Mouse (Mus musculus) retina, adult 2 months (tissue): ENCODE measurements around the gene Flvcr1.
"Not testable (repeated sequence)": the region's sequence is repeated elsewhere in the genome, so short reads cannot be mapped to it uniquely, and the experiment has no call there.

Experiments used
- DNase-seq: peaks from one replicate; pipeline ENCODE4 v3.0.0-alpha.2; 2012; ENCODE audit warnings: low read depth, low spot score

The Flvcr1 gene

DNA sequence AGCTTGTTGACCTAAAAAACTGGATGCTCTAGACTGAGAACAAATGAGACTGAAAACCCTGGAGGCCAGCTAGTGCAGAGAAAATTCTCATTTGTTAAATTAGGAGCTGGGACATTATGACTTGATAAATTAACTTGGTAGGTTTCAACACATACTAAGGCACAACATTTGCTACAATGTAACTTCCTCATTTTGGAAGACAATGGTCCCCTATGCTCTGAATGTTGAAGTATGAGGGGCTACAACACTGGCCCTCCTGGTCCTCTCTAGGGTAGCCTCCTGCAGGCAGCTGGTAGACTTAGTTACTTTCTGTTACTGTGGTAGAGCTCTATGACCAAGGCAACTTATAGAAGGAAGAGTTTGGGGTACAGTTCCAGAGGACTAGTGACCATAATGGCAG, 15.4 kb upstream of the Flvcr1 start:
- DNase-seq = no peak

DNA sequence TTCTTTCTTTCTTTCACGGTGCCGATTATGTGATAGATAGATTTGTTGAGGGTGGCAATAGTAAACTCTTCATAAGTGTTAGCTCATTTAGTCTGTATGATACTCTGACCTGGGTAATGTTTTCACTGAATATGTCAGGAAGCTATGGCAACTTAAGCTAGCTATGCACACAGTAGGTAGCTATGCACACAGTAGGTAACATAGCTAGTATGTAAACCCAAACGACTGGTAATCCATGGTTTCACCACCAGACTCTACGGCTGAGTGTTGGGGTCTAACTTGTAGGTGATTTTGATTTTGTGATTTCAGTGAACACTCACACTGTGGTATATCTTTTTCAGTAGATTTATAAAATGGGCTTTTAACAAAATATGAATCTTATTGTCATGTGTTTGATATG, 12.0 kb upstream of the Flvcr1 start:
- DNase-seq = no peak

DNA sequence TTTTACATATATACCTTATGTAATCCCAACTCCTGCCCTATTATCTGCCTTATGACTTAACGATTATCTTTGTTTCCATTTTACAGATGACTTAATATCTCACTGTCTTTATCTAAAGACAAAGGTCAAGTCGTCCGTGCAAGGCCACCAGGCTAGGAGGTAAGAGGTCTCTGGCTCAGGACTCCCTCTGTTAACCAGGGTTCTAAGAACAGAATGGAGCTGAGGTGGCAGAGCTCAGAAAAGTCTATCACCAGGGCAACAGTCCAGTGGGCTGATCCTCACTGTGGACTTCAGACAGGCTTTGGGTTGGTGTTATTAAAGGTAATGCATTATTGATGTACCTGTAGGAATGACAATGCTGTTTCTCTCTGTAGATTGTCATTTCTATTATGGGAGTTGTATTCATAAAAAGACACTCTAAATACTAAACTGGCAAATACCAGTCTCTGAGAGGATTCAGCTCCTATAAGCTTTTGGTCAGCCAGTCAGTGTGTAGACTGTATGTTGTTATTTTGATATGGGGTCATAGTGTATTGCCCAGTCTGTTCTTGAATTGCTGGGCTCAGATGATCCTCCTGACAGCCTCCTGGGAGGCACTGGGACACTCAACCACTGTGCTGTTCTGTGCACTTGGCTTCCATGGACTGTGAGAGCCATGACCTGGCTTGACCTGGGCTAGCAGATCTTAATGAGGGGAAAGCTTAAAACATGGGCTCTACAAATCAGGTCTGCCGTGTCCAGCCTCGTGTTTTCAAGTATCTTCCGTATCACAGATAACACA, 10.8 kb upstream of the Flvcr1 start, which contains the start of gene Spata45:
TSS of gene Spata45 (plus strand) at position 86 of the 781 bp plus-strand sequence.
- DNase-seq = no peak

DNA sequence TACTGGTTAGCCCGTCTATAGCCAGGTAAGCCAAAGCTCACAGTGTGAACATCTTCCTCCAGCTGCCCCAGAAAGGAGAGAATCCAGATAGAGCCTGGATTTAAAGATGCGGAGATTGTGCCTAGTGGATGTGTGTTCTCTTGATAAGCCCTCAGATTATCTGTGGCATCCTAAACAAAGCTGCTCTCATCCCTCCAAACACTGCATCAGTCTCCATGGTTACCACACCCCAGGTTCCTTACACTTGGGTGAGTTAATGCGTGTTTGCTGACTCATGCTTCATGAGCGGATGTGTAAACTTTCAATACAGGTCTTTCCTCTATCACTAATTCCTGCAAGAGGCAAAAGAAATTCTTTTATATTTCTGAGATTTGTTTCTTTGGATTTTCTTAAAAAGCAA, 9.7 kb upstream of the Flvcr1 start:
- no peak for DNase-seq

DNA sequence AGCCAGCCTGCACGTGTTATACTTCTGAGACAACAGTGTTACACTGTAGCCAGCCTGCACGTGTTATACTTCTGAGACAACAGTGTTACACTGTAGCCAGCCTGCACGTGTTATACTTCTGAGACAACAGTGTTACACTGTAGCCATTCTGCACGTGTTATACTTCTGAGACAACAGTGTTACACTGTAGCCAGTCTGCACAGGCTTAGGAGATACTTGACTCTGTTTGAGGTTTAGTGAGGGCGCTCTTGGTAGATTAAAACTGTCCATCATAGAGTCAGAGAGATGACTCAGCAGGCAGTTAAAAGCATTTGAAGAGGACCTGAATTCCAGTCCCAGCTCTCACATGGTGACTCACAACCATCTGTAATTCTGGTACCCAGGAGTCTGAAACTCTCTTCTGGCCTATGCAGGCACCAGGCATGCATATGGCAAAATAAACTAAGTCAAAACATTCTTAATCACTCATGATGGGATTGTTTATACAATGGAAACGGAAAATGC, 5.0 kb upstream of the Flvcr1 start:
- not testable (repeated sequence) for DNase-seq

DNA sequence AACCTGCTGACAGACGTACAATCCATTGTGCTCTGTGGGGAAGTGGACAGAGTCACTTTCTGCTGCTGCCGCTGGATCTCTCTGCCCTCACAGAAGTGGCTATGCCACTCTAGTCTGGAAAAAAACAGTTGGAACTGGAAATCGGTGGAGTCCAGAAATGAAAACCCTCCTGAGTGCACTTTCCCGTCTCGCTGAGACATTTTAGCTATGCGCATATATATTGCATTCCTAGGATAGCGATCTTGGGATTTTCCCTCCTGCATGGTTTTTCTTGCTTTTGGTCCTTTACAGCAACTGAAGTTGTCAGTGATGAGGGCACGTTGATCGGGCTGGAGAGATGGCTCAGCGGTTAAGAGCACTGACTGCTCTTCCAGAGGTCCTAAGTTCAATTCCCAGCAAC, 4.2 kb upstream of the Flvcr1 start:
- no peak for DNase-seq

DNA sequence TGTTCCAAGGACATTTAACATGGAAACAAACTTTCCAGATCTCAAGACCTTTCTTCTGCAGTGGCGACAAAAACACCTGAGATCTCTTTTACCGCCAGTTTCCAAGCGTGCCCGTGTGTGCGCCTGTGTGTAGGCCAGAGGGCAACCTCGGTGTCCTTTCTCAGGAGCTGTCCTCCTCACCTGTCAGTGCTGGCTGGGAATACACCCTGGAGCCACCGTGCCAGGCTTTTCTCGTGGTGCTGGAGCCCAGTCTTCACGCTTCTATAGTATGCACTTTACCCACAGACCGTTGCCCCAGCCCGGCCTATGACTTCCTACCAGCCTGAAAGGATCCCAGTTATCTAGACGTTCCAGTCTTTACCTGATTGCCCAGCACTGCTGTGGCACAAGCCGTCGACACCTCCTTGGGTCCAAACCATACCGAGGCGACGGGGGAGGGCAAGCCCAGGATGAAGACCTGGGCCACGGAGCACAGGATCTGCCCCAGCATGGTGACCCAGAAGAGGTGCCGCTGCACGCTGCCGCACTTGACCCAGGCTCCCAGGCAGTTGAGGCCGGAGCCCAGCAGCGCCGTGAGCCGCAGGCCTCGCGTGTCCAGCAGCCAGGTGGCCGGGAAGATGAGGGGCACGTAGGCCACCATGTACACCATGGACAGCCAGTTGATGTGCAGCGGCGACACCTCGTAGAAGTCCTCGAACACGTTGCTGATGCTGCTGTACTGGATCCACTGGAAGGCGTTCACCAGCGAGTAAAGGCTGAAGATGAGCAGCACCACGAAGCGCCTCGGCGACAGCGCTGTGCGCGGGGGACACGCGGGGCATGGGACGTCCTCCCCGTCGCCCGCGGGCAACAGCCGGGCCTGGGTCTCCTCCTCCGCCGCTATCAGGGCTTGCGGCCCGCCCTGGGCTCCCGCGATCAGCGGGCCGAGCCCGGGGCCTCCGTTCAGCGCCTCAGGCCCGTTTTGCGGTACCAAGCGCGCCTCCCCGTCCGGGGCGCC, 644 bp downstream of the Flvcr1 start:
- no peak for DNase-seq

DNA sequence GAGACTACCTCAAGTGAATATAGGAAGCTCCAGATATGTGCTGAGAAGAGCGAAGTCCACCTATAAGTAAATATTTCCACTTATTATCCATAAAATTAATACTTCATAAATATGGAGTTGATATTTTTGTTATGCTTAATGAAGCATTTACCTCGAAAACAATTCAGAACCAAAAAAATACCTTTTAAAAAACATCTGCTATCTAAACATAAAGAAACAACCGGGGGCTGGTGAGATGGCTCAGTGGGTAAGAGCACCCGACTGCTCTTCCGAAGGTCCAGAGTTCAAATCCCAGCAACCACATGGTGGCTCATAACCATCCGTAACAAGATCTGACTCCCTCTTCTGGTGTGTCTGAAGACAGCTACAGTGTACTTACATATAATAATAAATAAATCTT, 2.2 kb downstream of the Flvcr1 start:
- not testable (repeated sequence) for DNase-seq

DNA sequence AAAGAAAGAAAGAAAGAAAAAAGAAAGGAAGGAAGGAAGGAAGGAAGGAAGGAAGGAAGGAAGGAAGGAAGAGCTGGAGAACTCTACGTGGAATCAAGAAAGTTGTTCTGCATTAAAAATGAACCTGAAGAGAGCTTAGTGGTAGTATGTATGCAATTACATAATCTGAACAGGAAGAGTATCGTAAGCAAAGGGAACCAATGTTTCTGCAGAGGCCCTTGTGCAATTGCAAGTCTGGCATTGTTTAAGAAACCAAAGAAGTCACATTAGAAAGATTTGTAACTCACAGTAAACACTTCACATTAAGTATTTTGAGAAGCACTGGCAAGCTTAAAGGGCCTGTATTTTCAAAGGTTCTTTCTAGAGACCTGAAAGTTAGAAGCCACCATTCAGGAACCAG, 2.8 kb downstream of the Flvcr1 start:
- DNase-seq = no peak

DNA sequence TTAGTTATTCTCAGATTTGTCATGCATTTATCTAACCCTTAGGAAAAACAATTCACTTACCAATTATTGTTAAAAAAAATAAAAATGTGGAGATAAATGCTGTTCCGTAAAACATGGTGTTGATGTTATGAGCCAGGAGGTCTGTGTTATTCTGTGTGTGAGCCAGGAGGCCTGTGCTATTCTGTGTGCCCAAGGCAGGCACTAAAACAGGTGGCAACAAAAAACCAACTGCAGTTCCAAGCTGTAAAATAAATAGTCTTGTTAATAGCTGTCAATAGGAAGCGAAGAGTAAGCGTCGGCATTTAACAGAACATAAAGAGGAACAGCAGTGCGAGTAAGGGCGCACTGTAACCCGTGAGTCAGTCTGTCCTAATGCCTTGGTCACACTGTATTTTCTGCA, 4.9 kb downstream of the Flvcr1 start:
- no peak for DNase-seq

DNA sequence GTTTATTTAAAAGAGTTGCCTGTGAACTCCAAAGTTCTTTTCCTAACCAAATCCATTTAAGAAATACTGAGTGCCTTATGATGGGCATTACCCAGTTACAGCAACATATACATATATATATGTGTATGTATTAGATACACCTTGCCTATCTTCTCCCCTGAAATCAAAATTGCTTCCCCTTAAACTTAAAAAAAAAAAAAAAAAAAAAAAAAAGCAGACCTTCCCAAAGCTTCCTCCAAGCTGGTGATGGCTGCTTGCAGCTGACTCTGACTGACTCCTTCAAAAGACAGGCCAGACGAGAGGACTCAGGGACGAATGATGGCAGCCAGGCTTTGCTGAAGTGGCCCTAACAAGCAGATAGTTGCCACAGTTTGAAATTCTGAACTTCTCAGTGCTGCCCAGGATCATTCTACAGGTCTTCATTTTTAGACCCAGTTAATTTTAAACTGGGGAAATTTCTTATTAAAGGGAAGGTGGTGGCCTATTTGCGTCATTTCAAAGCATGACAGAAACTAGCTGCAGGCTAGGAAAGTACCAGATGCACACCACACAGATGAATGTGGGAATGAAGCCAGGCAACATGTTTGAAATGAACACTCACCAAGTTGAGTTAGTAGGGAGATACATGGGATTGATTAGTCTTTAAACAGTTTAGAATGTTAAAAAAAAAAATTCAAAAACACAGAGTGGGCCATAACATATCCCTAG, 5.6 kb downstream of the Flvcr1 start:
- DNase-seq = no peak

DNA sequence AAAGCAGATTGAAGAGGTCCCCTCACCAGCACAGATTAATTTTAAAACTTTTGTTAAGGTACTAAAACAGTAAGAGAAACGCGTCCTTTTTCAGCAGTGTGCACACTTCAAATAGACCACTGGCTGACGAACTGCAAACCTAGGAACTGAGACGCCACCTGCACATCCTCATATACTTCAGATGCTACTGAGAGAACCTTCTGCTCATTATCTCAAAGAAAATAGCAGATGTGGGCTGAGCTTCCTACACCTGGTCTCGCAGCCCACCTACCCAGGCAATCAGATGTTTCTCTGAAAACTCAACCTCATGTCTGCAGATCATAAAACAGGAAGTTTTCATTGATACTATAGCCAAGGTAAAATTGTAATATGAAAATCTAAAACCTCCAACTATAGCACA, 6.2 kb downstream of the Flvcr1 start:
- DNase-seq = no peak

DNA sequence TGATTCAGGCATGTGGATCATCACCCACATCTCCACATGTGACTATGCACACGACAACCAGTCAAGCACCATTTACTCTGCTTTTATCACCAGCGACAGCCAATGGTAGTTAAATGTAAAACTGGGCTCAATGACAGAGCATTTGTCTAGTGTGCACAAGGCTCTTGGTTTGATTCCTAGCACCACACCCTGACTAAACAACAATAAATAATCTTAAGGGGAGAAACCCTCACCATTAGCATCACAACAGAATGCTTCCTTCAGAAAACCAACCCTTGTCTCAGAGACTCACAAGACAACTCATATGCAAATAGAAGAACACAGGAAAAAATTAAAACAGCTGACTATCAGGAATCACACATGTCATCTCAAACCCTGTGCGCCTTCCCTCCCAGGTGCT, 11.7 kb downstream of the Flvcr1 start:
- DNase-seq = no peak

DNA sequence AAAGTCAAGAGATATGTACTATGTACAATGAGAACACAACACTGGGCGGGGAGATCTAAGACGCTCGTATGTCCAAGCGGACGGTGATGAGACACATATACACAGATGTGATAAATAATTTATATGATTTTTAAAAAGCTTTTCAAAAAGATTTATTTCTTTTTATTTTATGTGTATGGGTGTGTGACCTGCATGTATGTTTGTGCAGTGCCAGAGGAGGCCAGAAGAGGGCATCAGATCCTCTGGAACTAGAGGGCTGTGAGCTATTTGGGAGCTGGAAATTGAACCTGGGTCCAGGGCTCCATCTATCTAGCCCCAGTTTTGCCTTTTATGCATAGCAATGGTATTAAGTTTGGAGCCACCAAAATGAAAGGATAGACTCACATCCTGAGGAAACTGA, 17.3 kb downstream of the Flvcr1 start:
- no peak for DNase-seq

DNA sequence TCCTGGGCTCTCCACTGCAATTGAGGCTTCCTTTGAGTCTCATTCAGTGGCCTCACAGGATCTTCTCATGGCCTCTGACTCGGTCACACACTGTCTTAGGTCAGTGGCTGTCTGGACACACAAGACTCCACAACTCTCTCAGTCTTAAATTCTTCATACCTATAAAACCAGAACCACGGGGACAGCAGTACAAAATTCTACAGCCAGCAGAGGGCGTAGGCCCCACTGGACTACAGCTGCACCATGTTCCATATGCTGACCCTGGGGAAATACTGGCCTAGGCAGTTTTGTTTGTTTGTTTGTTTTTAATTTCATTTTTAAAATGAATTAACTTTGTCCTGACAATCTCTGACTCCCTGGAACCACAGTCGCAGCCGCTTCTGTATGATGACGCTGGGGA, 23.8 kb downstream of the Flvcr1 start:
- DNase-seq = no peak

DNA sequence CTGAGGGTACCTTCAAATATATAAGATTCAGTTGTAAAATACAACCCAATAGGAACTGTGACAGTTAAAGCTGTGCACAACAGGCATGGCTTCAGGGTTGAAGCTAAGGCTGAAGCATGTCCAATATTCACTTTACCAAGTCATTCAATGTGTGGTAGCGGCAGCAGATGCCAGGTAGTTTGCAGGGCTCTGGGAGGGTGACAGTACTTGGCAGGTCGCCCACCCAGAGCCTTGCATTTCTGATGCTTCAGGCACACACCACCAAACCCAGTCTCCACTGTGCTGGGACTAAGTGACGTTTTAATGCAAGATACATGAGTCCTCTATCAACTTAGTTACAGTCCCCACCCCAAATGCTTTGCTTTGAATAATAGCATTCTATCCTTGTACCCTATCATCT, 25.3 kb downstream of the Flvcr1 start:
- no peak for DNase-seq

DNA sequence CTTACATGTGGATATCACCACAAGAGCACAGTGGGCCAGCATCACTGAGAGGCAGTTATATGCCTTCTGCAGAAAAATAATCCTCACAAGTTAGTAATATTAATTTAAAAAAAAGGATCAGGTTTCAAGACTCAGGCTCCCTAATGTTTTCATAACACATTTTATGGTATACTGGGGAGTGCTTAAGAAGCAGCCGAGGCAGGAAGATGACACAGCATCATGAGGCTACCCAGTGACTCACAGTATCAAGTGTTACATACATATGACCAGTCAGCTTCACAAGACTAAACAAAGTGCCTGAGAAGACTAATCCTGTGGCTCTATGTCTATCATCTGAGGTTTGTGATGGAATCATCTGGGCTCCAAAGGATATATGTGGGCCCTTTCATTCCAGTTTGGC, 27.9 kb downstream of the Flvcr1 start:
- DNase-seq = no peak

DNA sequence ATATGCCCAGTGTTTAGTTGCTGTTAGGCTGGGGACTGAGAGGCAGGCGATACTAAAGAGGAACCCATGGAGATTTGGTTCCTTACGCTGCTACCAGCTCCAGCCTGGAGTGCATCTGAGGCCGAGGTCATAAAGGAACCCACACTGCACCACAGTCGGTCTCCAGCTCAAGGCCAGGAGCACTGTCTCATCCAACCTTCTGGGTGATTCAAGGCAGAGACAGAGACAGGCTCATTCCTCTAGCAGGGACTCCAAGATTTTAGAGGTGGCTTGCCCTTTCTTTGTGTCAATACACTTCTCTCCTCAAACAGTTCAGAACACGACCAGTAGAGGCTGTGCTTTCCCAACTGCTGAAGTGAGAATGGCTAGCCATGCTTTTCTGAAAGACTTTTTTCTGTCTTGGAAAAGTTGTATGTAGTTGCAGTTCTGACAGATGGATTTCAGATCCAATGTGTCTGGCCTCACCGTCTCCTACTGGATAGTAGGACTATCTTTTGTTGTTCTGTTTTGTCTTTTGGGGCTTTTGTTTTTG, 29.5 kb downstream of the Flvcr1 start:
- DNase-seq = no peak

DNA sequence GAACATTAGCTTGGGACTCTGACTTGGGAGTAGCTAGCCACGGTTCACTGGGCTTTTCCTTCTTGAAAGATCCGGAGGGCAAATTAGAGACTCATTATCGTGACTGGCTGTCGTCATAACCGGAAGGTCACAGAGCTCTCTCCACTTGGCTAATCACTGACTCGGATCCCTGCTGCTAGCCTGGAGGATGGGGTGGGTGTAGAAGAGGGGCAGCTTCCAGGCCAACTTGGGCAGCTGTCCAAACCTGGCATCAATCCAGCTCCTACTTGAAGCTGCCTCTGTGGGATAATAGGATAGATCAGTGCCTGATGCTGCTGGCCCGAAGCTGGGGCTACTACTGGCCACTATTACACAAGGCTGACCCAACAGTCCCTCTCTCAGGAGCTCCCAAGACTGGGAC, 30.4 kb downstream of the Flvcr1 start:
- no peak for DNase-seq

DNA sequence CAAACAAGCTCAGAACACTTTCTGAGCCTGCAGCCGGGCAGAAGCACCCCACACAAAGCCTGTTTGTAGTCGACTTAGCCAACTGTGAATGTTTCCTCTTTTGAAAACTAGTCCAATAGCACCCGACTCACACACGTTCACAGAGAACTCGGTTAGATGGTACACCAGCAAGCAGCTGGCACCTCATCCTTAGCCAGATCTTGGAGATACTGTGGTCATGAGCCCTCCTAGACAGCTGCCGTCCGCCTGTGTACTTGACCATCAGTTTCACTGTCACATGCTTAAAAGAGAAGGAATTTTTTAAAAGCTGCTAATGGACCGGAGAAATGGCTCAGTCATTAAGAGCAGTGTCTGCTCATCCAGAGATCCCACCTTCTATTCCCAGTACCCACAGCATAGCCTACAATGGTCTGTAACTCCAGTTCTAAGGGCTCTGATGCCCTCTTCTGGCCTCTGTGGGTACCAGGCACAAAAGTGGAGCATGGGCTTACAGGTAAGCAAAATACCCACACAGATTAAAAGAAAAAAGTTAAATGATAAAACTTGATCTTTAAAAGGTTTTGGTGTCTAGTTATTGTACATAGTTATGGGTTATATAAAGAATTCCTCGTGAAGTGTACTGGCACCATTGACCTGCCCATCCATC, 36.4 kb downstream of the Flvcr1 start:
- DNase-seq = no peak

DNA sequence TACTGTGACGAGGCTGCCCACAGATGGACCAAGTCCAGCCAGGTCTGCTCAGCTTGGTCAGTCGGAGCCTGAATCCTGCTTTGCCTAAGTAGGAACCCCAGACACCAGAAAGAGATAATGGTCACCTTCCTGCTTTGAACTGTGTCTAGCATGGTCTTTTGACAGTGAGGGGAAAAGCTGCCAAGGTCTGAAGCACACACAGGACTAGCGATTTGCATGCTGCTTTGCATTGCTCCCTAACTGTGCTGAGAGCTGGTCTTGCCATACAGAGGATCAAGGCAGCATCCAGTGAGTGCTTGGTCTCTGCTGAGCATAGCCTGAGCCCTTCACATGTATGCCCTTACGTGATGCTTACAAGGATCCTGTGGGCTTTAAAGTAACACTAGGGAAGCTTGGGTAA, 44.5 kb downstream of the Flvcr1 start:
- DNase-seq = no peak
